Mouse (Mus musculus): ENCODE results near the gene Kng2. TPM values are rescaled to one million over a fixed set of nuclear protein-coding genes. Genes with fewer than 3 reads are reported as not detected.

Gene Kng2
- not detected for polyA plus RNA-seq (2017; shearing (Covaris generic))

DNA sequence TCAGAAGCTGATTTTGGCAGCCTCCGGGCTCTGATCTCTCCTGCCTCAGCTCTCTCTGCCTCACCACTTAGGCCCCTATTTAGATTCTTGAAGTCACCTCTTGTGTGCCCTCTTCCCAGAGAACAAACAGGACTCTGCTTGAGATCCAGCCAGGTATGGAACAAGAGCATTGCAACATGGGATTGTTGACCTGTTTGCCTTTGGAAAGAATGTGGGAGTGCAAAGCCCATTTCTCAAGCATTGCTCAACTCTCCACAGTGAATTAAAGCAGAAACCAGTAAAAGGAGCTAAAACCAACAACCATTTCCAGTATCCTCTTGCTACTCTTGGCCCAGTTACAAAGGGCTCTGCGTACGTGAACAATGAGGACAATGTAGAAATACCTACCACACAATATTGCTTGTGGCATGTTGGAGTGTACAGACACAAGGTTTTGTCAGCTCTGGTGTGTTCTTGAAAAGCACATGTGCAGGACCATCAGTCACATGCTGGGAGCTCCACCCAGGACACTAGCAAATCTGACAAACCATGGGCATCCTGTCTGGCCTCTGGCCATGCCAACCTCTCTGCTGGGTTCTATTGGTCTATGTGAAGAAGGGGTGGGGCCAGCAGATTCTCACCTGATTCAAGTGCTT lies at the start of gene Kng2:
Gene Kng2 (minus strand): TSS at position 517 of the 635 bp plus-strand sequence.

DNA sequence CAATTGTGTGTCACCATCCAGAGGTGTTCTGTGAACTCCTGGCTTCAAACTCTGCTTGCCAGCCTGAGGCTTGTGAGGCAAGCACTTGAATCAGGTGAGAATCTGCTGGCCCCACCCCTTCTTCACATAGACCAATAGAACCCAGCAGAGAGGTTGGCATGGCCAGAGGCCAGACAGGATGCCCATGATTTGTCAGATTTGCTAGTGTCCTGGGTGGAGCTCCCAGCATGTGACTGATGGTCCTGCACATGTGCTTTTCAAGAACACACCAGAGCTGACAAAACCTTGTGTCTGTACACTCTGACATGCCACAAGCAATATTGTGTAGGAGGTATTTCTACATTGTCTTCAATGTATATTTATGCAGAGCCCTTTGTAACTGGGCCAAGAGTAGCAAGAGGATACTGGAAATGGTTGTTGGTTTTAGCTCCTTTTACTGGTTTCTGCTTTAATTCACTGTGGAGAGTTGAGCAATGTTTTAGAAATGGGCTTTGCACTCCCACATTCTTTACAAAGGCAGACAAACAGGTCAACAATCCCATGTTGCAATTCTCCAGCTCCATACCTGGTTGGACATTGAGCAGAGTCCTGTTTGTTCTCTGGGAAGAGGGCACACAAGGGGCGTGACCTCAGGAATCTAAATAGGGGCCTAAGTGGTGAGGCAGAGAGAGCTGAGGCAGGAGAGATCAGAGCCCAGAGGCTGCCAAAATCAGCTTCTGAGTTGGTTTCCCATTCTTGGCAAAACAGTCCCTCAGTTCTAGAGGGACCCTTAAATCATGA lies 28.6 kb upstream of the Kng2 start, which contains the start of gene Kng1:
Gene Kng1 (plus strand): TSS at position 198 of the 780 bp plus-strand sequence.

DNA sequence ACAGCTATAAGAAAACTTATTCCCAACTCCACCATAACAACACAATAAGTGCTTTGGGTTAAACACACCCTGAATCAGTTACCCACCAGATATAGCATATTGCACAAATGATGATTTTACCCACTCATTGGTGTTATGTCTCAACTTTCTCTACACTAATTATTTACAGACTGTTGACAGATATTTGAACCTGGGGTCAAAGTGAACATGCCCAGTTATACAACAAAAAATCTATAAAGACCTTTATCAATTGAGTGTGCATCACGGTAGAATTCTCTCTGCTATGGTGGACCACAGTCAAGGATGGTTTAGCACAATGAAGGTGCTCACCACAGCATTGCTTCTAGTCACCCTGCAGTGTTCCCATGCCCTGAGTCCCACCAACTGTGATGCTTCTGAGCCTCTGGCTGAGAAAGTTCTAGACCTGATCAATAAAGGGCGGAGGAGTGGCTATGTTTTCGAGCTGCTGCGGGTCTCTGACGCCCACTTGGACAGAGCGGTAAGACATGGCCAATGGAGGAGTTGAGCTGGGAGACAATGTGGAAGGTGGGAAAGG lies 78.4 kb downstream of the Kng2 start, which contains the start of gene Hrg:
Gene Hrg (plus strand): TSS at position 233 of the 556 bp plus-strand sequence.

Other genes with a start within 250 kb of the Kng2 start
- gene Crygs, start 217.9 kb downstream of the Kng2 start, polyA plus RNA-seq (2017; shearing (Covaris generic)): not detected
- gene Tbccd1, start 171.8 kb downstream of the Kng2 start, polyA plus RNA-seq (2017; shearing (Covaris generic)): 12.7 TPM
- 78.9 TPM for gene Dnajb11, start 171.6 kb downstream of the Kng2 start, polyA plus RNA-seq (2017; shearing (Covaris generic))
- not detected for gene Ahsg, start 138.2 kb downstream of the Kng2 start, polyA plus RNA-seq (2017; shearing (Covaris generic))
- gene Fetub, start 111.1 kb downstream of the Kng2 start, polyA plus RNA-seq (2017; shearing (Covaris generic)): 0.28 TPM
- not detected for gene Hrg, start 78.4 kb downstream of the Kng2 start, polyA plus RNA-seq (2017; shearing (Covaris generic))
- not detected for gene Kng1, start 28.4 kb upstream of the Kng2 start, polyA plus RNA-seq (2017; shearing (Covaris generic))
- 409 TPM for gene Eif4a2, start 78.0 kb upstream of the Kng2 start, polyA plus RNA-seq (2017; shearing (Covaris generic))
- gene Rfc4, start 98.3 kb upstream of the Kng2 start, polyA plus RNA-seq (2017; shearing (Covaris generic)): 20.2 TPM
- gene Adipoq, start 117.1 kb upstream of the Kng2 start, polyA plus RNA-seq (2017; shearing (Covaris generic)): not detected
- gene St6gal1, start 195.3 kb upstream of the Kng2 start, polyA plus RNA-seq (2017; shearing (Covaris generic)): 26.3 TPM